ENCODE assay signal across 25 mouse cellular contexts in the genomic region with DNA sequence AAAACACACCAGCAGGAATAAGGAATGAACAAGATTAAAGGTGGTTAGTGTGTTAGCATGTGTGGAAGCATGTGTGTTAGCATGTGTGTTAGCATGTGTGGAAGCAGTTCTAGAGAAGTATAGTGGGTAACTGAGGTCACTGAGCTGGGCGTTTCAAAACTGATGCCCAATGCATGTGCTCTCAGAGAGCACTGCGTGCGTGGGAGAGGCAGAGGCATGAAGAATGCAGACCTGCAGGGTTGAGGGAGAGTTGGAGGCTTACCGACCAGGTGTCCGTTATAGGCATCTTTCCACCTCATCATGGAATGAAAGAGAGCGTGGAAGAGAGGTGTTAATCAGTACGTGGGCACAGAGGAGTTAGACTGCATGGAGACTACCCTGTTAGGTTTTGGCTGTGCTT. TPM values are rescaled to one million over a fixed set of nuclear protein-coding genes. Genes with fewer than 3 reads are reported as not detected.
DNase-seq lines count a peak whose midpoint lies in the region; ATAC-seq lines count a peak whose summit lies in the region.
"Had no signal": no experiment of that assay in that cellular context is flagged by ENCODE, and none has a peak within 500 bp of the region (broad histone marks: within the 10 kb centered on the region; RNA-seq: fewer than 3 reads in every experiment).

No protein-coding gene starts in this region.

- H3K9me3 ChIP-seq in heart, embryonic 10.5 days, result no peaks in the 10 kb centered on the region
- no peaks in the 10 kb centered on the region for H3K9me3 ChIP-seq in midbrain, embryonic 11.5 days (ENCODE audit: control insufficient read depth, low read length)
- no peaks in the 10 kb centered on the region for H3K9me3 ChIP-seq in midbrain, embryonic 16.5 days (replicated peaks; ENCODE audit: control insufficient read depth, low read length, poor library complexity, severe bottlenecking)
- H3K9me3 ChIP-seq: embryonic facial prominence, embryonic 13.5 days; embryonic facial prominence, embryonic 15.5 days; forebrain, embryonic 10.5 days; forebrain, embryonic 12.5 days had no signal

- no peak overlapping the region for H3K4me2 ChIP-seq in midbrain, embryonic 11.5 days
- H3K4me2 ChIP-seq in midbrain, embryonic 16.5 days (ENCODE audit: low read length), result no peak overlapping the region
- H3K4me2 ChIP-seq: embryonic facial prominence, embryonic 13.5 days; embryonic facial prominence, embryonic 15.5 days; forebrain, embryonic 12.5 days had no signal

- no peak overlapping the region for H3K9ac ChIP-seq in midbrain, embryonic 11.5 days (ENCODE audit: low read length)
- H3K9ac ChIP-seq in midbrain, embryonic 16.5 days (ENCODE audit: low read depth, low read length), result no peak overlapping the region
- H3K9ac ChIP-seq: embryonic facial prominence, embryonic 13.5 days; embryonic facial prominence, embryonic 15.5 days; forebrain, embryonic 12.5 days had no signal

- H3K36me3 ChIP-seq in heart, embryonic 10.5 days, result no peaks in the 10 kb centered on the region
- no peaks in the 10 kb centered on the region for H3K36me3 ChIP-seq in midbrain, embryonic 11.5 days (ENCODE audit: control insufficient read depth, insufficient read depth, low read length)
- no peaks in the 10 kb centered on the region for H3K36me3 ChIP-seq in midbrain, embryonic 16.5 days (ENCODE audit: control insufficient read depth, insufficient read depth, low read length)
- H3K36me3 ChIP-seq: embryonic facial prominence, embryonic 13.5 days; embryonic facial prominence, embryonic 15.5 days; forebrain, embryonic 10.5 days had no signal

- peak; percentile 46; the same call in 1 of the 2 replicates for ATAC-seq in frontal cortex, adult (ENCODE audit: low TSS enrichment)
- ATAC-seq in midbrain, embryonic 11.5 days (ENCODE audit: low FRiP score), result no peak
- ATAC-seq in midbrain, embryonic 16.5 days, result no peak
- ATAC-seq: forebrain, embryonic 14.5 days; forebrain, embryonic 16.5 days had no signal

- no peak overlapping the region for H3K4me3 ChIP-seq in heart, embryonic 10.5 days
- H3K4me3 ChIP-seq in midbrain, embryonic 11.5 days (ENCODE audit: low read depth, low read length), result no peak overlapping the region
- no peak overlapping the region for H3K4me3 ChIP-seq in midbrain, embryonic 16.5 days (ENCODE audit: low read depth, low read length)
- H3K4me3 ChIP-seq: embryonic facial prominence, embryonic 13.5 days; embryonic facial prominence, embryonic 15.5 days; erythroblast, embryonic 14.5 days; forebrain, embryonic 10.5 days; forebrain, embryonic 12.5 days had no signal

- no peaks in the 10 kb centered on the region for H3K27me3 ChIP-seq in heart, embryonic 10.5 days (ENCODE audit: insufficient read depth, poor library complexity, severe bottlenecking)
- no peaks in the 10 kb centered on the region for H3K27me3 ChIP-seq in midbrain, embryonic 11.5 days (ENCODE audit: control insufficient read depth, insufficient read depth, low read length)
- H3K27me3 ChIP-seq in midbrain, embryonic 16.5 days (ENCODE audit: control insufficient read depth, insufficient read depth, low read depth, low read length), result no peaks in the 10 kb centered on the region
- H3K27me3 ChIP-seq: embryonic facial prominence, embryonic 13.5 days; embryonic facial prominence, embryonic 15.5 days; forebrain, embryonic 12.5 days had no signal

- H3K4me1 ChIP-seq in heart, embryonic 10.5 days, result 0 out of 2 replicates have a peak, but pooled peaks cover 3% of the 10 kb centered on the region
- H3K4me1 ChIP-seq in midbrain, embryonic 11.5 days (ENCODE audit: control insufficient read depth, insufficient read depth, low read length), result no peaks in the 10 kb centered on the region
- H3K4me1 ChIP-seq in midbrain, embryonic 16.5 days (ENCODE audit: control insufficient read depth, insufficient read depth, low read length), result no peaks in the 10 kb centered on the region
- H3K4me1 ChIP-seq: embryonic facial prominence, embryonic 13.5 days; embryonic facial prominence, embryonic 15.5 days; forebrain, embryonic 12.5 days had no signal

- no peak for DNase-seq in frontal cortex, postnatal 25 days (ENCODE audit: low spot score in 2 of 2)
- peak; percentile 69 for DNase-seq in heart, embryonic 10.5 days (ENCODE audit: low spot score)
- DNase-seq in heart, adult 18-20 months, result no peak
- DNase-seq in midbrain, embryonic 11.5 days (ENCODE audit: low spot score, missing footprints), result peak; percentile 73
- DNase-seq: adrenal gland, adult 2 months; adrenal gland, postnatal 10 days; adrenal gland, postnatal 25 days; cerebellum, adult 11 months; cerebellum, adult 2 months; cerebellum, adult 9-11 months; cerebellum, postnatal 14 days; cerebellum, postnatal 36 days; embryo, embryonic 11 days had no signal

- no peak overlapping the region for H3K27ac ChIP-seq in heart, embryonic 10.5 days
- H3K27ac ChIP-seq in midbrain, embryonic 11.5 days (ENCODE audit: low read depth, low read length), result no peak overlapping the region
- H3K27ac ChIP-seq in midbrain, embryonic 16.5 days (ENCODE audit: low read length), result no peak overlapping the region
- H3K27ac ChIP-seq: embryonic facial prominence, embryonic 13.5 days; embryonic facial prominence, embryonic 15.5 days; forebrain, embryonic 10.5 days; forebrain, embryonic 12.5 days had no signal

- WGBS in heart, embryonic 10.5 days, result 84% methylated on average over 7 of the region's 7 CpGs
- WGBS in midbrain, embryonic 11.5 days, result 88% methylated on average over 7 of the region's 7 CpGs
- 91% methylated on average over 7 of the region's 7 CpGs for WGBS in midbrain, embryonic 16.5 days

RNA-seq across cellular contexts. Expression of a gene that starts 17.8 kb away (rescaled TPM):
- polyA plus RNA-seq in heart, embryonic 10.5 days (2016; fragmentation: Nextera tagmentation; extraction: Ambion mirVana), result 9.2 and 16.0 TPM in 2 replicates
- 10 to 100 TPM; 11.0 TPM for total RNA-seq in heart, adult 18-20 months (2021)
- polyA plus RNA-seq in midbrain, embryonic 11.5 days (2014; fragmentation: Nextera tagmentation; extraction: Ambion mirVana), result 15.6 and 16.5 TPM in 2 replicates
- 42.8 and 42.9 TPM in 2 replicates for polyA plus RNA-seq in midbrain, embryonic 16.5 days (2015; fragmentation: Nextera tagmentation; extraction: Ambion mirVana)
- total RNA-seq: MEL had no signal
- polyA plus RNA-seq: erythroblast, embryonic 14.5 days had no signal

RNA-seq across cellular contexts. Expression of a gene that starts 26.2 kb away (rescaled TPM):
- polyA plus RNA-seq in heart, embryonic 10.5 days (2016; fragmentation: Nextera tagmentation; extraction: Ambion mirVana), result not detected in 2 replicates
- under 1 TPM; 0.15 to 0.95 TPM for total RNA-seq in heart, adult 18-20 months (2021)
- polyA plus RNA-seq in midbrain, embryonic 11.5 days (2014; fragmentation: Nextera tagmentation; extraction: Ambion mirVana), result 0.07 and 0.23 TPM in 2 replicates
- polyA plus RNA-seq in midbrain, embryonic 16.5 days (2015; fragmentation: Nextera tagmentation; extraction: Ambion mirVana), result 0.04 and 0.07 TPM in 2 replicates
- total RNA-seq: common myeloid progenitor, adult 5-6 weeks; MEL had no signal
- polyA plus RNA-seq: C2C12; erythroblast, embryonic 14.5 days; forebrain, embryonic 10.5 days; forebrain, embryonic 12.5 days had no signal

RNA-seq across cellular contexts. Expression of a gene that starts 59.6 kb away (rescaled TPM):
- polyA plus RNA-seq in heart, embryonic 10.5 days (2016; fragmentation: Nextera tagmentation; extraction: Ambion mirVana), result 40.9 and 43.5 TPM in 2 replicates
- total RNA-seq in heart, adult 18-20 months (2021), result 10 to 100 TPM; 28.0 to 30.3 TPM
- 55.5 and 56.5 TPM in 2 replicates for polyA plus RNA-seq in midbrain, embryonic 11.5 days (2014; fragmentation: Nextera tagmentation; extraction: Ambion mirVana)
- polyA plus RNA-seq in midbrain, embryonic 16.5 days (2015; fragmentation: Nextera tagmentation; extraction: Ambion mirVana), result 42.8 and 46.7 TPM in 2 replicates

Comparison
In these comparisons a context has a peak if more than half of its experiments do, and no peak if none do; other contexts are left out.
1. DNase-seq: peak in heart, embryonic 10.5 days (single experiment) and midbrain, embryonic 11.5 days (single experiment); none in frontal cortex, postnatal 25 days (0 of 2) and heart, adult 18-20 months (0 of 2).